Mouse (Mus musculus) C2C12 (cell line): Measurements from ENCODE around the gene Amotl2.

Experiments used
- CTCF ChIP-seq: IDR thresholded peaks from one replicate; pipeline ENCODE4 v1.5.1; 2011; ENCODE audit not compliant: control insufficient read depth, insufficient read depth, insufficient read length
- FOSL1 ChIP-seq: IDR thresholded peaks from one replicate; pipeline ENCODE4 v1.8.0; 2011; ENCODE audit warnings: mild to moderate bottlenecking, low read length; ENCODE audit not compliant: poor library complexity, insufficient read depth, severe bottlenecking
- MAX ChIP-seq: IDR thresholded peaks from one replicate; pipeline ENCODE4 v1.6.1; 2011; ENCODE audit warnings: mild to moderate bottlenecking, control low read depth
- USF1 ChIP-seq: IDR thresholded peaks from one replicate; pipeline ENCODE4 v1.6.1; 2011; ENCODE audit warnings: low read depth, mild to moderate bottlenecking, control low read depth, moderate library complexity

- TF ChIP-seq CTCF: no peak
- TF ChIP-seq MAX: no peak
- TF ChIP-seq USF1: no peak
- no peak for TF ChIP-seq FOSL1
Measured at GRCm38 (mm10) chr9:102722071-102722561, 5.6 kb downstream of the Amotl2 start.
